Mouse (Mus musculus) ovary, postnatal 10 days (tissue): ENCODE data around the gene Plxna3.
"Not testable (repeated sequence)": the region's sequence is repeated elsewhere in the genome, so short reads cannot be mapped to it uniquely, and the experiment has no call there.

ENCODE experiments used
- DNase-seq: peaks from one replicate; pipeline ENCODE4 v3.0.0; 2022; ENCODE audit warnings: low spot score

Gene Plxna3

DNA sequence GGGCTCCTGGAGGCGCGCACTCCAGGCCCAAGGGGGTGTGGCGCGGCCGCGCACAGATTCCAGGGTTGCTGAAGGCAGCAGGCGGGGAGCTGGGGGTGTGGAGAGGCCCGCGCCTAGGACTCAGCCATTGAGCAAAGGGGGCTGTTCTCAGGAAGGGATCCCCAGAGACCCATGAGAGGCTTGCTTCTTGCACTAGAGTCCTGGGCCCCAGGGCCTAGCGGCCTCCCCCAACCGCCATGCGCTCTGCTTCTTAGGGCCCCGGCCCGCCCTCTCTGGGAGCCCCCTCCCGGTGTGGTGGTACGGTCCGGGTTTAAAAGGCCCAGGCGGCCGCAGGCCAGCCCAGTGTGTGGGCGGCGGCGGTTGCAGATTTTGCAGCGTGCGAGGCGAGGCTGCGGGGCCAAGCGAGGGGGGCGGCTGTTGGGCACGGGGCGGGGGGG, at the start of gene Plxna3:
Plxna3 (plus strand) TSS at position 342 of the 437 bp plus-strand sequence.
- DNase-seq: peak; percentile 52

DNA sequence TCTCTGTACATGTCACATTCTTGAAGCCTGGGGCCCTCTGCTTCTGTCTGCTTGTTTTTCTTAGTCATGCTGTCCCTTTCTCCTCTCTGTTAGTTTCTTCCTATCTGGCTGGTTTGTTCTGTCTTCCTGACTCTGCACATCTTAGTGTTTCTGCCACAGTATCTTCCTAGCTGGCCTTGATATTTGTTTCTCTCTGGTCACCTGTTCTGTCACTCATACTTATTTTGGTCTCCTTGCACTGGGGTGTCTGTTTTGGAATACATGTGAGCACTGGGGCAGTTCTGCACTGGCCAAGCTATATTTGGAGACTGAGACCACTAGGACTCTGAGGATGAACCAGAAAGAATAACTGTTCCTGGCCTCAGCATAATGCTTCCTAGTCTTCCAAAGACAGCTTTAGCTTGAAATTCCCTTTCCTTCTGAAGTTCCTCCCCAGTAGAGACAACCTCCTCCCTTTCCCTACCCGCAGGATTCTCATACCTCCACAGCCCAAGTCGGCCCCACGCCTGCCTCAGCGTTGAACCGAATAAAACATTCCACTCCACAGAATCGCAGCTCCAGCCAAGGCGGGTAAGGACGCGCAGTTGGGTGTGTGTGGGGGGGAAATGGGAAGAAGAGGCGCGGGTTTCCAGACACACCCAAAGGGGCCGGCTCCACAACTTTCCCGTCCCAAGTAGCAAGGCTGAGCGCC, 47.7 kb upstream of the Plxna3 start:
- DNase-seq: peak; percentile 18

DNA sequence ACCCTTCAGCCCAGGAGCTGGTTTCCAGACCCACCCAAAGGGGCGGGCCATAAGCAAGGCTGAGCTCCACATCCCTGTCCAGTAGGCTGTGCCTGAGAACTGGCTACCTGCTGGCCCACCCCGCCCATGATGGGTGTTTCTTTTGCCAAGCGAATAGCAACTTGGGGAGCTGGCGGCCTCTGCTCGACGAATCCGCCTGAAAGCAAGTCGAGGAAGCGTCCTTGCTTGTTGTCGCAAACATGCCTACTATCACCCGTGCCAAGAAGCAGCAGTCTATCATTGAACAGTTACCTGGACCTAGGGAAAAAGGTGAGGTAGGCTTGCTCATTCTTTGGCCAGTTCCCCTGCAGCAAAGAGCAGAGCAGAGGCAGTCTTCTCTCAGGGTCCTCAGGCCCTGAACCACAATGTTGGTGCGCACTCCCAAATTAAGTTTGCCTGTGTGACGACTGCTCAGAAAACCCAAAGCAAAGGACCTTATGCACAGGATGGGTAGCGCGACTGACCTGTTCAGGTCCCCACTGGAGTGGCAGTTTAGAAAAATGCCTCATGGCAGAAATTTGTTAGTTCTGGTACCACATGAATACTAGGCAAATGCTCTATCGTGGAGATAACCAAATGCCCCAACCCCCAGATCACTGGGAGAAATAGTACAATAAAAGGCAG, 47.0 kb upstream of the Plxna3 start, which contains the start of the genes Taz and Dnase1l1:
Taz (plus strand) TSS at position 181 of the 663 bp plus-strand sequence.
Dnase1l1 (minus strand) TSS at position 606 of the 663 bp plus-strand sequence.
- peak; percentile 18 for DNase-seq

DNA sequence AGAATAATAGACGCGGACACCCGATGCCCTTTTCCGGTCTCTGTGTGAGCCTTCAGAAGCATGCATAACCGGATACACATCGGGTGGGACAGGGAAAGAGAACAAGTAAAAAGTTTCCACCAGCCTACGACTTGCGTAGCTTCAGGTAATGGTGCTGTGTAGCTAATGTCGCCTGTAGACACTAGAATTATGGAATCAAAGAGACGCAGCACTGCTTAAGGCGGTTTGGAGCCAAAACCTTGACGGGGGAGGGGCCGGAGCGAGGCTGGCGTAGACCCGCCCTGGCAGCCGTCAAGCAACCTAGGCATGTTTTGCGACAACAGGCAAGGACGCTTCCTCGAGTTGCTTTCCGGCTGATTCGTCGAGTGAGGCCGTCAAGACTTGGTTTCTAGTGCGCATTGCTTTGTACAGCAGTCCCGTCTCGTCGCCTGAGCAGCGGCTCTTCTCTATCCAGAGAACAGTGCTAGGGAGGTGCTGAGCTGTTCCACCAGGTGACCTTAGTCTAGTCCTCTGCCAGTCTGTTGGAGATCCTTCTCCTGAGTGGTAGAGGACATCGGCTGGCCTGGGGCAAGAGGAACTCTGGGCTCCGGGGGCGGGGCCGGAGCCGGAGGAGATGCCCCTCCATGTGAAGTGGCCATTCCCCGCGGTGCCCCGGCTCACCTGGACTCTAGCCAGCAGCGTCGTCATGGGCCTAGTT, 46.3 kb upstream of the Plxna3 start:
- peak; percentile 33 for DNase-seq

DNA sequence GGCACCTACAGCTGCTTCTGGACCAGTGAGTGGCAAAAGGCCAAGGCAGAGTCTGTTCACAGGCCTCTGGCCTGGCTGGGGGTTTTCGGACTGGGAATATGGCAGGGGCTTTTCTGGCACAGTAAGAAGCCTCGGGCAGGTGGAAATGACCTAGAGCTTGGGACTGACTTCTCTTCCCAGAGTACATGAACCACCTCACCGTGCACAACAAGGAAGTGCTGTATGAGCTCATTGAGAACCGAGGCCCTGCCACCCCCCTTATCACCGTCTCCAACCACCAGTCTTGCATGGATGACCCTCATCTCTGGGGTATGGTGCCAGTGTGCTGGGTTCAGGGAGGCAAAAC, 45.8 kb upstream of the Plxna3 start:
- DNase-seq: no peak

DNA sequence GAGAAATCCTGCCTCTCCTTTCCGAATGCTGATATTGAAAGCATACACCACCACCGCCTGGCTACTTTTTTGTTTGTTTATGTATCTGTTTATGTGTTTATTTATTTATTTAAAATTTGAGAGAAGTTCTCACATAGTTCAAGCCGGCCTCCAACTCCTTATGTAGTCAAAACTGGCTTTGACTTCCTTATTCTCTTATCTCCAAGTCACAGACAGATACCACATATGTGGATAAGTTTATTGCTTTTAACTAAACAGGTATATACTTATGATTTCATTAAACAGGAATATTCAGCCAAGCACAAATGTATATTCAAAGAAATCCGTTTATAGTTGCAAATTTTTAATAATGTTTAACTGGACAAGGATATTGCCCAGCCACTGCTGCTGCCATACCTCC, 35.4 kb upstream of the Plxna3 start:
- DNase-seq: no peak

DNA sequence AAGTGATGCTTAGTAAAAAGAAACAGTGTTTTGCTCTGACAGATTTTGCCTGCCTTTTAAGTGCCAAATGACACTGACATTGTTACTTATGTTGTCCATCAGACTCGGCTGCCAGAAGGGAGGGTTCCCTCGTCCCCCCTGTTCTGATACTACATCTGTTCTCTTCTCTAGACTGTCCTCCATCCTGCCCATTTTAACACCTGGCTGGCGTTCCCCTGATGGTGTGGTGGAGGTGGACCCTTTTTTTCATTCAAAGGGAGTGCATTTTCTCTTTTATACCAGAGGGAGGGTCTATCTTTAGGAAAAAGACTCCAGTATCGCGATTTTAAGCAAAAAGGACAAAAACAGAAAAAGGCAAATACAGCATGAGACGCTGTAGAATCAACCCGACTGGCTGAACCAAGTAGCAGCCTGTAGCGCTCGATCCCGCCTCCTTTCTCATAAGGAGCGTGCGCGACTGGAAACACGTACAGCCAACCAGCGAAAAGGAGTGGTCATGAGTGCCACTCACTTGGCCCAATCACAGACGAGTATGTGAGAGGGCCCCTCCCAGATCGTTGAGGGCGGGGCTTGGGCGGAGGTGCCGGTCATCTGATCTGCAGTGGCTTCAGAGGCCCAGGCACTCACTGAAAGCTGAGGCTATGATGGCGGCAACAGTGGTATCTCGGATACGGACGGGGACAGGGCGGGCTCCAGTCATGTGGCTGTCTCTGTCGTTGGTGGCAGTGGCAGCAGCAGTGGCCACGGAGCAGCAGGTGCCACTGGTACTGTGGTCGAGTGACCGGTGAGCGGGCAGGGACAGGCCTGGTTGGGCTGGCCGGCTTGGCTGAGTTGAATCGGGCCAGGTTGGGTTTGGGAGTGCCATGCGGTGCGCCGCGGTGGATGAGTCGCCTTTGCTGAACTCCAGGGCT, 32.1 kb upstream of the Plxna3 start, which contains the start of gene Atp6ap1:
Atp6ap1 (plus strand) TSS at position 560 of the 911 bp plus-strand sequence.
- peak; percentile 76 for DNase-seq

DNA sequence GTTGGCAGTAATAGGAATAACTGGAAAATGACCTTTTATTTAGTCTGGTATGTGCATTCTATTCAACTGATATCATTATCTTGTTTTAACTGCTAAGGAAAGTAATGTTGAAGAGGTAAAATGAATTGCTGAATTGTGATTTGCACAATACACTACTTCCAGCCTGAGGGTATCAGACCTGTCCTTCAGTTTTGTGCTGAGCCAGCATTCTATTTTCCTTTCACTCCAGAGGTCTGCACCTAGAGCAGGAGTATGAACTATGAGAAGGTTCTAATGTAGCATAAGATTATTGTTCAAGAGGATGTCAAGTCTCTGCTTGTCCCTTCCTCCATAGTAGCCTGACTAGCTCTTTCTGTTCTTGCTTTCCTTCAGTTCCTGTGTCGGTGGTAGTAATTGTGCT, 30.5 kb upstream of the Plxna3 start:
- DNase-seq: no peak

DNA sequence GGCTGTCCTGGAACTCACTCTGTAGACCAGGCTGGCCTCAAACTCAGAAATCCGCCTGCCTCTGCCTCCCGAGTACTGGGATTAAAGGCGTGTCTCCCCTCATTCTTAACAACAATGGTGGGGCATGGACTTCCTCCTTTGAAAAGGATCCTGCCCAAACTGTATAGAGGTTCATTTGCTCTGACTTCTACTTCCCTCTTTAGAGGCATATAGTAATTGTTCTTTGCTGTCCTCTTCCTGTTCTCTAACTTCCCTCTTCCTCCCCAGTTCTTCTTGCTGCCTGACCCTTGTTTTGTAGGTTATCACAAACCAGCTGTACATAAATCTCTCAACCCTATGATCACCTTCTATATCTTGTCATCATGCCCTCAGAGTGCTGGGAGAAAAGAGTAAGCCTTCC, 29.1 kb upstream of the Plxna3 start:
- DNase-seq: no peak

DNA sequence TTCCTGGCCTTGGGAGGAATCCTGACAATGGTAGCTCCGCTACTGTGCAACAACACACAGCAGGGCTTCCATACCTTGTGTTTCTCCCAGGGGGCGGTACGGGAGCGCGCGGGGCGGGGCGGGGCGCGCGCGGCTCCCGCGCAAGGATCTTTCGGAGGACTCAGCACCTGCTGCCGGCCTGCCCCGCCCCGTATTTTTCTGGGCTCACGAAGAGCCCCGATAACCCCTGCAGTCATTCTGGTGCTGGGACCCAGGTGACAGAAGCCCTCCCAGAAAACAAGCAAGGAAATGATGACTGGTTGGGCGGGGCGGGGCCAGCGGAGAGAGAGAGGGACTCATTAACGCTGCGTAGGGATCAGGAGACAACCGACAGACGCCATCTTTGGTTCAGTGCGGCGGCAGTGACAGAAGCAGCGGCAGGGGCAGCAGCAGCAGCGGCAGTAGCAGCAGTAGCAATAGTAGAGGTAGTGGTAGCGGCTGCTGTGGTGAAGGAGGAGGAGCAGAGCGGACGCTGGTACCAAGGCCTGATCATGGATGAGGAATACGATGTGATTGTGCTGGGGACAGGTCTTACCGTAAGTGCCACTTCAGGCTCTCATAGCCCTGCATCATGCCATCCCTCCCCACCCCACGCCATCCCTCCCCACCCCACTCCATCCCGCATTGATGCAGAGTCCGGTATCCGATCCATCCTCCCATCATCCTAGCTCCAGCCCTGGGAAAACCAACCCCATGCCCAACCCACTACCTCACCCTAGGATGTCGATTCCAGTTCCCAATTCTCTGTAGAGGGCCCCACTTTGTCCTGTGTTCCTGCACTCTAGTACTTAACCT, 23.8 kb upstream of the Plxna3 start, which contains the start of gene Gdi1:
Gdi1 (plus strand) TSS at position 132 of the 834 bp plus-strand sequence.
- peak; percentile 50 for DNase-seq

DNA sequence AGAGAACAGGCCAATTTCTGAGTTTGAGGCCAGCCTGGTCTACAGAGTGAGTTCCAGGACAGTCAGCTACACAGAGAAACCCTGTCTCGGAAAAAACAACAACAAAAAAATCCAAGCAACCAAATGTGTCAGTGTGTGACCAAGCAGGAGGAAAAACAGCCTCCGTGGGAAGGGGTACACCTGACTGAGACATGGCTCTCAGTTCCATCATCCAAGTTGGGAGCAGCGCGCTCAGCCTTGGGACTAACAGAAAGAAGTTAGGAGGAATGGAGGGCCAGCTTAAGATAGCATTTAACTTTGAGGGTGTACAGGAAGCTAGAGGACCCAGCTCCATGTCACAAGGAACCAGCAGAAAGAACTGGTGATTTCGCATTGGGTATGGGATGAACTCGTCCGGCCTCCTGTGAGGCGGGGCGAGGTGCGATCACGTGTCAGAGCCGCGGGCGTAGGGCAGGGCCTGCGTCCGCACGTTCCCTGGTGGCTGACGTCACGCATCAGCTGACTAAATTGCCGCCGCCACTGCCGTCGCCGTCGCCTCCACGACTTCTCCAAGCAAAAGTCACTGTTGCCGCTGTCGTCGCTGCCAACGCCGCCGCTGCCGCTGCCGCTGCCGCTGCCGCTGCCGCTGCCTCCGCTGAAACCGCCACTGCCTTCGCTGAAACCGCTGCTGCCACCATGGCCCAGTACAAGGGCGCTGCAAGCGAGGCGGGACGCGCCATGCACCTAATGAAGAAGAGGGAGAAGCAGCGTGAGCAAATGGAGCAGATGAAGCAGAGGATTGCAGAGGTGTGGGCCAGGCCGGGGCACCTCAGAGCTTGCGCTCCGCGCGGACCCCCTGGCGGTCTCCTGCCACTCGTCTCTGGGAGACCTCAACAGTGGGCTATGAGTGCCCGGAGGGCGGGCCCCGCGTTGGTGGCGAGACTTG, 16.1 kb upstream of the Plxna3 start, which contains the start of gene Fam50a:
Fam50a (plus strand) TSS at position 494 of the 925 bp plus-strand sequence.
- DNase-seq: peak; percentile 25

DNA sequence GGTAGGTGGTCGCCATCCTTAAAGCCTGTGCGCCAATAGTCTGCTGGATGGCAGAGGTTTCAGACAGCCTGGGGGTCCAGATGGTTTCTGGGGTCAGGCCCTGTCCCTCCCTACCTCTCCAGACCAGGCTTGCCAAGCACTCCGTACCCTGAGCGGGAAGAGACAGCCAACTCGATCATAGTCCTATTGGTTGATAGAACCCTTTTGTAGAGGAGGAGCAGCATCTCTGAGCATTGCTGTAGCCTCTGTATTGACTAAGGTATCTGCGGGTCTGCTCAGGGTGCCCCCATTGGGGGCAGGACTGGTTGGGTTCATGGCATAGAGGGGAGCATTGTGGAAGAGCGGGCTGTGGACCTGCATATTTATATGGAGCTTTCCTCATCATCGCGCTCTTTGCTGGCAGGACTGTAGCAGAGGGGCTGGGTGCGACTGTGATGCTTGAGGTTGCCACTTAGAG, 377 bp downstream of the Plxna3 start:
- no peak for DNase-seq

DNA sequence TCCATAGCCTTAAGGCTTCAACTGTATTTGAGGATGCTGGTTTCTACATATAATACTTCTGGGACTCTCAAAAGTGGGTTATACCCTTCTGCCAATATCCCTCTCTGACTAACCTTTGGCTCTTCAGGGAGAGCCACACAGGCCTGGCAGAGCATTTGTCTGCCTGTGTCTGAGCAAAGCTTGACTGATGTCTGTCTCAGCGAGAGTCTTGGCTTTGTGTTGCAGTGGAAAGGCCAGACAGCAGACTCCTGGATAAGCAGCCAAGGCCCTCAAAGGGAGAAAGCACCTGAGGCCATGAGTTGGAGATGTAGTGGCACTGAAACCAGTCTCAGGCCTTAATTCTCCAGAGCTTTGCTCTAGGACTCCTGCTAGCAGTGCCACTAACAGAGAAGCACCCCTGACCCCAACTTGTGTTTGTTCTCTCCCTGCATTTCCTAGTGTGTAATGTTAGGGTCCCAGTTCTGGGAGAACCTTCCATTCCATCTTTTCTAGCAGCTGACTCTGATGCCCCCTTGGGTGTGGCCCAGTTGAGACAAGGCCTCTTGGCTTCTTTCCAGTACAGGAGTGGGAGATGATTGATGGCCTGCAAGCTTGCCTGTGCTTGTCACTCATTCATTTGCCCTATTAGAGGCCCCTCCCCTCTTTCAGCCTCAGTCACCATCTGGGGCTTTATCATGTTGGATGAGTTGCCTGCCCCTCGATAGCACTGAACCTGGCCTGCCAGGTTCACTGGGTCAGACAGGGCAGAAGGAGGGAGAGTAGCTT, 1.5 kb downstream of the Plxna3 start:
- no peak for DNase-seq

DNA sequence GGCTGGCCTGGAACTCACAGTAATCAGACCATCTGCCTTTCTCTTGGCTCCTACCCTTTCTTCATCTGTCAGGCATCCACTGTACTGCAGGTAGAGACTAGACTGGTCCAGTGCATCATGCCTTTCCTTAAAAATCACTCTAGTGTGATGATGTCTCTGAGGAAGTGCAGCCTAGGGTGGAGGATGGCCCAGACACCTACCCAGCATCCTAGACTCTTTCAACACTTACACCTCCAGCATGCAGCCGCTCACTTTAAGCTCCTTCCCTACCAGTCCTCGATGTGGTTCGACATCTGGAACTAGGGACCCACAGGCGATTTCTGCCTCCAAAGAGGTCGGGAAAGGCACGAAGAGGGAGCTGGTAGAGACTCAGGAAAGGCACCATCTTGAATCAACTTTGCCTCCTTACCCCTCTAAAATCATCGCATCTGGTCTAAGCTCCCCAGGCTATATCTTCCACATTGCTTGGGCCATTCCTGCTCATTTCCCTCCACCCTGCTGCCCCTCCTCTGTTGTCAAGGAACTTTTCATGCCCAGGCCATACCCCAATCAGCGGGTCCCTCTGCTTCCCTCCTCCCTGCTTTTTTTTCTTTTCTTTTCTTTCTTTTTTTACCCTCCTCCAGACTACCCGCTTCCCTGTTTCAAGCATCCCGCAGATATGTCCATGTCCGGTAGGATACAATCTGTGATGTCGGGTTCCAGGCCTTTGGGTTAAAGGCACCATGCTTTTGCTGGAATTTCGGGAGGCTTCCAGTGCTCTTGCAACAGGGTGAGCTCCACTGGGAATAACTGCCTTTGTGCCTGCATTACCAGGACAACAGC, 24.0 kb downstream of the Plxna3 start:
- no peak for DNase-seq

DNA sequence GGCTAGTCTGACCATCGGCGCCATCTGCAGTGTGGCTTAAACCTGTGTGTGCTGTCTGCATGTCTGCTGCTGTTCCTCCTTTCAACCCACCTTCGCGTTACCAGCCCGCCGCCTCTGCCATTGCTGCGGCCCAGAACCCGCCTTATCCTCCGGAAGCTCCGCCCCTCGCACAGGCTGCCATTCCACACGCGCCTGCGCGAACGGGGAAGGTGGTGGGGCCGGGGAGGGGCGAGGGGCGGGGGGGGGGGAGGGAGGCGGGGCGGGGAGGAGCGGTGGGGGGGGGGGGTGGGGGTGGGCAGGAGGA, 24.6 kb downstream of the Plxna3 start, which contains the start of gene Lage3:
Lage3 (minus strand) TSS at position 152 of the 304 bp plus-strand sequence.
- peak; percentile 50 for DNase-seq

DNA sequence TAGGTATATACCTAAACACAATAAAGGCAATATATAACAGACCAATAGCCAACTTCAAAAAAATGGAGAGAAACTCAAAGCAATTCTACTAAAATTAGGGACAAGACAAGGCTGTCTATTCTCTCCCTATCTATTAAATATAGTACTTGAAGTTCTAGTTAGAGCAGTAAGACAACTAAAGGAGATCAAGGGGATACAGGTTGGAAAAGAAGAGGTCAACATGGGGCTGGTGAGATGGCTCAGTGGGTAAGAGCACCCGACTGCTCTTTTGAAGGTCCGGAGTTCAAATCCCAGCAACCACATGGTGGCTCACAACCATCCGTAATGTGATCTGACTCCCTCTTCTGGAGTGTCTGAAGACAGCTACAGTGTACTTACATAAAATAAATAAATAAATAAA, 28.2 kb downstream of the Plxna3 start:
- DNase-seq: not testable (repeated sequence)

DNA sequence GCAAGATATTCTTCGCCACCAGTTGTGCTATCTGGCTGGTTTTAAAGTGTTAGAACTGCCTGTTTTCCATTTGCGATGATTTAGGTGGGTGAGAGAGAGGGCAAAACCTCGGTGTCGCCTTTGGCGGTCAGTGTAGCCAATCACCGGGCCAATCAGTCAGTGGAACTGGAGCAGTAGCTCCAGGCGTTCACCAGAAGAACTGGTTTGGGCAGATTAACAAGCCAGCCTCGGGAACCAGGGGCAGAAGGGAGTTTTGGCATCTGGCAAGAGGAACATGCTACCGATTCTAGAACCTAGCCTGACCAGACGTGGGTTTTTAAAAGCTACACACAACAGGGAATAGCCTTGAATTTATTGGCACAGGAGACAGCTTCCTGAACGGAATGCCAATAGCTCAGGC, 30.3 kb downstream of the Plxna3 start:
- DNase-seq: no peak

DNA sequence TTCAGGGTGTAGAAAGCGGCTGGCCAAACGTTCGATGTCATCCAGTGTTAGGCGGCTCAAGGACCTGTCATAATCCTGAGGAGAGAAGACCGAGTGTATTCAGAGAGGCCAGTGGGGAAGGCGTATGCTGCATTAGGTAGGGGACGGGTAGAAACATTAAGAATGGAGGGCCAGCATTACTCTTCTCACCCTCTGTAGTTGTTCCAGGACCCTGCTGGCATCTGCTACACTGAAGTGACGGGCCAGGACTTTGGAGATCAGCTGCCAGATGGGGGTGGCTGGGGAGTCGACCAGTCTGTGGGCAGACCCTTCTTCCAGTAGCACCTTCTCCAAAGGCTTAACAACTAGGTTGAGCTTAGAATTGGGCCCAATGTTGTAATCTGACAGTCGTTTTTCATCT, 38.6 kb downstream of the Plxna3 start:
- DNase-seq: no peak
